Mouse (Mus musculus) lung, embryonic 16.5 days (tissue): ENCODE measurements around the gene Gm11983. TPM values are rescaled to one million over a fixed set of nuclear protein-coding genes. Genes with fewer than 3 reads are reported as not detected.
"Not testable (repeated sequence)": the region's sequence is repeated elsewhere in the genome, so short reads cannot be mapped to it uniquely, and the experiment has no call there.

ENCODE experiments used
- ATAC-seq: fragments of 200-750 bp; cut with Nextera tagmentation; 2 replicates; pipeline ENCODE4 v1.8.0; 2017; ENCODE audit warnings: low read depth, mild to moderate bottlenecking, moderate library complexity
- H3K27ac ChIP-seq: fragments of 300-500 bp; sonication (generic); 2 replicates; pipeline ENCODE4 v1.5.1; 2014; ENCODE audit warnings: mild to moderate bottlenecking, control low read depth, low read length
- H3K27me3 ChIP-seq: fragments of 300-500 bp; sonication (generic); 2 replicates; pipeline ENCODE4 v1.6.1; 2014; ENCODE audit warnings: low read depth, low read length, mixed read lengths; ENCODE audit not compliant: control insufficient read depth, insufficient read depth
- H3K36me3 ChIP-seq: fragments of 300-500 bp; sonication (generic); 2 replicates; pipeline ENCODE4 v1.6.1; 2014; ENCODE audit warnings: low read length; ENCODE audit not compliant: control insufficient read depth, insufficient read depth
- H3K4me1 ChIP-seq: fragments of 300-500 bp; sonication (generic); replicated peaks from 2 replicates; pipeline ENCODE4 v1.6.1; 2014; ENCODE audit warnings: low read length, mixed read lengths; ENCODE audit not compliant: control insufficient read depth, insufficient read depth
- H3K4me2 ChIP-seq: fragments of 300-500 bp; sonication (generic); 2 replicates; pipeline ENCODE4 v1.6.1; 2014; ENCODE audit warnings: low read depth, low read length, control low read depth
- H3K4me3 ChIP-seq: fragments of 300-500 bp; sonication (generic); 2 replicates; pipeline ENCODE4 v1.5.1; 2014; ENCODE audit warnings: mild to moderate bottlenecking, low read length, control low read depth
- H3K9ac ChIP-seq: fragments of 300-500 bp; sonication (generic); 2 replicates; pipeline ENCODE4 v1.6.1; 2014; ENCODE audit warnings: low read length, control low read depth
- H3K9me3 ChIP-seq: fragments of 300-500 bp; sonication (generic); 2 replicates; pipeline ENCODE4 v1.6.1; 2016; ENCODE audit warnings: low read length; ENCODE audit not compliant: control insufficient read depth
- WGBS: fragments of 180-500 bp; shearing (Covaris S2); extraction: QIAGEN DNeasy Blood & Tissue Kit; methylation state at CpG from one replicate; pipeline ENCODE4 v1.1.7; 2014; 5-methylcytosine and 5-hydroxymethylcytosine counted together
- polyA plus RNA-seq: library from polyadenylated mRNA; unstranded; fragments of >200 nt; fragmentation: Nextera tagmentation; extraction: Ambion mirVana; gene quantifications from 2 replicates; pipeline ENCODE4 v1.2.1, GENCODE M21; 2015

The Gm11983 gene
- not detected in 2 replicates for polyA plus RNA-seq

- H3K9me3 ChIP-seq: no peaks in the 10 kb centered on the region
- ATAC-seq: no peak
- WGBS: 94% methylated on average over 1 of the region's 1 CpGs
- H3K4me2 ChIP-seq: no peak within 1 kb of the TSS
- no peaks in the 10 kb centered on the region for H3K4me1 ChIP-seq
- H3K9ac ChIP-seq: no peak within 1 kb of the TSS
- no peaks in the 10 kb centered on the region for H3K36me3 ChIP-seq
- H3K4me3 ChIP-seq: no peak within 1 kb of the TSS
- H3K27ac ChIP-seq: no peak within 1 kb of the TSS
- H3K27me3 ChIP-seq: no peaks in the 10 kb centered on the region
These were observed at the start of gene Gm11983 for GRCm38 (mm10) chr11:6837554-6837953. Gm11983 (minus strand) TSS chr11:6837654.

- not testable (repeated sequence) for H3K9me3 ChIP-seq, H3K4me1 ChIP-seq, ATAC-seq, H3K4me2 ChIP-seq, H3K4me3 ChIP-seq, H3K27ac ChIP-seq, H3K27me3 ChIP-seq, H3K36me3 ChIP-seq, H3K9ac ChIP-seq
- WGBS: 88% methylated on average over 4 of the region's 4 CpGs
These were observed 45.6 kb upstream of the Gm11983 start for GRCm38 (mm10) chr11:6883045-6883444.

GRCm38 (mm10) chr11:6881614-6882013 is 44.2 kb upstream of the Gm11983 start:
- 46% methylated on average over 5 of the region's 5 CpGs for WGBS
- no peak overlapping the region for H3K9ac ChIP-seq

GRCm38 (mm10) chr11:6877740-6878139 is 40.3 kb upstream of the Gm11983 start:
- Histone ChIP-seq H3K4me1 (no peaks in the 10 kb centered on the region), H3K4me3 (no peak overlapping the region), H3K27me3 (no peaks in the 10 kb centered on the region), H3K36me3 (no peaks in the 10 kb centered on the region), H3K27ac (no peak overlapping the region), H3K4me2 (no peak overlapping the region), H3K9me3 (no peaks in the 10 kb centered on the region), H3K9ac (no peak overlapping the region)
- no peak for ATAC-seq
- 49% methylated on average over 6 of the region's 6 CpGs for WGBS

More at GRCm38 (mm10) chr11:6881614-6882013, 44.2 kb upstream of the Gm11983 start:
- no peaks in the 10 kb centered on the region for H3K4me1 ChIP-seq
- H3K27ac ChIP-seq: no peak overlapping the region
- no peaks in the 10 kb centered on the region for H3K27me3 ChIP-seq
- H3K9me3 ChIP-seq: no peaks in the 10 kb centered on the region
- ATAC-seq: no peak
- H3K4me2 ChIP-seq: no peak overlapping the region
- no peaks in the 10 kb centered on the region for H3K36me3 ChIP-seq
- no peak overlapping the region for H3K4me3 ChIP-seq

GRCm38 (mm10) chr11:6870947-6871346 is 33.5 kb upstream of the Gm11983 start:
- Histone ChIP-seq H3K9ac (no peak overlapping the region), H3K27ac (no peak overlapping the region), H3K9me3 (no peaks in the 10 kb centered on the region), H3K4me3 (no peak overlapping the region), H3K27me3 (no peaks in the 10 kb centered on the region), H3K4me1 (no peaks in the 10 kb centered on the region), H3K36me3 (no peaks in the 10 kb centered on the region), H3K4me2 (no peak overlapping the region)
- ATAC-seq: no peak
- 43% methylated on average over 1 of the region's 1 CpGs for WGBS

GRCm38 (mm10) chr11:6865536-6865935 is 28.1 kb upstream of the Gm11983 start:
- no peak overlapping the region for H3K9ac ChIP-seq
- no peak for ATAC-seq
- no peak overlapping the region for H3K27ac ChIP-seq
- H3K9me3 ChIP-seq: no peaks in the 10 kb centered on the region
- H3K4me1 ChIP-seq: no peaks in the 10 kb centered on the region
- no peaks in the 10 kb centered on the region for H3K27me3 ChIP-seq
- H3K4me3 ChIP-seq: no peak overlapping the region
- H3K4me2 ChIP-seq: no peak overlapping the region
- WGBS: 82% methylated on average over 3 of the region's 3 CpGs
- no peaks in the 10 kb centered on the region for H3K36me3 ChIP-seq

GRCm38 (mm10) chr11:6862185-6862584 is 24.7 kb upstream of the Gm11983 start:
- ATAC-seq: no peak
- no peak overlapping the region for H3K4me3 ChIP-seq
- WGBS: 85% methylated on average over 3 of the region's 3 CpGs

GRCm38 (mm10) chr11:6859898-6860858 is 22.7 kb upstream of the Gm11983 start:
- Histone ChIP-seq H3K9ac (no peak overlapping the region), H3K4me1 (no peaks in the 10 kb centered on the region), H3K27me3 (no peaks in the 10 kb centered on the region), H3K27ac (no peak overlapping the region), H3K9me3 (no peaks in the 10 kb centered on the region), H3K4me2 (no peak overlapping the region), H3K36me3 (no peaks in the 10 kb centered on the region), H3K4me3 (no peak overlapping the region)
- ATAC-seq: no peak
- WGBS: 43% methylated on average over 11 of the region's 11 CpGs

More at GRCm38 (mm10) chr11:6862185-6862584, 24.7 kb upstream of the Gm11983 start:
- no peak overlapping the region for H3K27ac ChIP-seq
- no peaks in the 10 kb centered on the region for H3K9me3 ChIP-seq
- H3K4me2 ChIP-seq: no peak overlapping the region
- no peaks in the 10 kb centered on the region for H3K36me3 ChIP-seq
- H3K9ac ChIP-seq: no peak overlapping the region
- no peaks in the 10 kb centered on the region for H3K4me1 ChIP-seq
- no peaks in the 10 kb centered on the region for H3K27me3 ChIP-seq

GRCm38 (mm10) chr11:6859096-6859495 is 21.6 kb upstream of the Gm11983 start:
- ATAC-seq: no peak
- H3K9ac ChIP-seq: no peak overlapping the region
- no peaks in the 10 kb centered on the region for H3K9me3 ChIP-seq
- WGBS: 89% methylated on average over 8 of the region's 8 CpGs
- H3K36me3 ChIP-seq: no peaks in the 10 kb centered on the region
- no peak overlapping the region for H3K4me3 ChIP-seq
- no peaks in the 10 kb centered on the region for H3K4me1 ChIP-seq
- no peak overlapping the region for H3K4me2 ChIP-seq
- H3K27me3 ChIP-seq: no peaks in the 10 kb centered on the region
- no peak overlapping the region for H3K27ac ChIP-seq
